Mouse (Mus musculus) lung, postnatal 0 days (tissue): ENCODE data around the gene Rerg.

ENCODE experiments used
- CTCF ChIP-seq: IDR thresholded peaks from 2 replicates; pipeline ENCODE4 v1.5.1; 2016; ENCODE audit warnings: antibody characterized with exemption, mild to moderate bottlenecking
- EP300 ChIP-seq: IDR thresholded peaks from 2 replicates; pipeline ENCODE4 v1.6.1; 2016; ENCODE audit warnings: antibody characterized with exemption, mild to moderate bottlenecking, control low read depth

GRCm38 (mm10) chr6:137144958-137145535, 25.2 kb downstream of the Rerg start:
- no peak for TF ChIP-seq EP300
- no peak for TF ChIP-seq CTCF
